Mouse (Mus musculus): Measurements from ENCODE around the gene Ralb. TPM values are rescaled to one million over a fixed set of nuclear protein-coding genes. Genes with fewer than 3 reads are reported as not detected.
A peak's percentile ranks its signal among the peaks of the same experiment; 100 is the strongest.

The Ralb gene
- polyA plus RNA-seq, 1 experiment from 2014 or later = 58.7 TPM

GRCm38 (mm10) chr1:119521681-119522080 is 17.1 kb upstream of the Ralb start:
- Histone ChIP-seq H3K9ac (replicated peaks) (no peak overlapping the region), H3K4me3 (replicated peaks) (no peak overlapping the region), H3K27me3 (no peaks in the 10 kb centered on the region), H3K4me1 (replicated peaks) (peaks cover 31% of the 10 kb centered on the region), H3K4me2 (replicated peaks) (no peak overlapping the region), H3K36me3 (no peaks in the 10 kb centered on the region), H3K27ac (no peak overlapping the region; the same call in 1 of the 2 replicates), H3K9me3 (no peaks in the 10 kb centered on the region)
- no peak for ATAC-seq
- 86% methylated on average over 7 of the region's 7 CpGs for WGBS

DNA sequence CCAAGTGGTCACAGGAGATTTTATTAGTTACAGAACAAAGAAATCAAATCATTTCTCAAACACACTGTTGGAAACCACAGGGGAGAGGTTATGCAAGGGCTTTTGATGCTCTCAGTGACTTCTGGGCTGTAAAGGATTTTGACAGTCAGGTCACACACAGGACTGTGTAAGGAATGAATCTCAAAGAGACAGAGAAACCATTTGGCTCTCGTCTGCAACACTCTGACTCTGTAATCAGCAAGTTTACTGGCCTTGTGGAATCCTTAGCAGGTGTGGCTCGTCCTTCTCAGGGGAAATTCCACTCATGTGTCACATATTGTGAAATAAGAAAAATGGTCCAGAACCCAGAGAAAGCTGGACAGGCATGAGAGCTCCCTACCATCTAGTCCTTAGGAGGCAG is 16.4 kb upstream of the Ralb start:
- H3K9ac ChIP-seq (replicated peaks) = no peak overlapping the region
- H3K4me3 ChIP-seq (replicated peaks) = no peak overlapping the region
- peaks cover 26% of the 10 kb centered on the region for H3K4me1 ChIP-seq (replicated peaks)
- H3K9me3 ChIP-seq = no peaks in the 10 kb centered on the region
- H3K27ac ChIP-seq = no peak overlapping the region
- H3K36me3 ChIP-seq = no peaks in the 10 kb centered on the region
- ATAC-seq = no peak
- WGBS = 47% methylated on average over 2 of the region's 2 CpGs
- no peaks in the 10 kb centered on the region for H3K27me3 ChIP-seq
- H3K4me2 ChIP-seq (replicated peaks) = no peak overlapping the region

- no peak overlapping the region for H3K4me2 ChIP-seq (replicated peaks)
- WGBS = 77% methylated on average over 6 of the region's 6 CpGs
- ATAC-seq = no peak
Observed at GRCm38 (mm10) chr1:119519286-119519685, 14.7 kb upstream of the Ralb start.

DNA sequence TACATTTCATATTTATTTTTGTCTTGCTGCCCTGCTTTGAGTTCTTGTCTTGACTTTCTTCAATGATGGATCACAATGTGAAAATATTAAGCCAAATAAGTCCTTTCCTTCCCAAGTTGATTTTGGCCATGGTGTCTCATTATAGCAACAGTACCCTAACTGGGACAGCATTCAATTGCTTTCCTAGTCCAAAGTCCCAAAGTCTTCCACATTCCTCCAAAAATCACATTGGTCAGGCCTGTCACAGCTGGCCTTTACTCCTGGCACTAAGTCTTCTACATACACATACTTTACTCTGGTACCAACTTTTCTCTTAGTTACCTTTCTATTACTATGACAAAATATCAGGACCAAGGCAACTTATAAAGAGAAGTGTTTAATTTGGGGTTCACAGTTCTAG is 14.2 kb upstream of the Ralb start:
- Histone ChIP-seq H3K4me3 (replicated peaks) (no peak overlapping the region), H3K36me3 (no peaks in the 10 kb centered on the region), H3K27ac (no peak overlapping the region), H3K9ac (replicated peaks) (no peak overlapping the region), H3K9me3 (no peaks in the 10 kb centered on the region), H3K4me1 (replicated peaks) (peaks cover 12% of the 10 kb centered on the region), H3K4me2 (replicated peaks) (no peak overlapping the region), H3K27me3 (no peaks in the 10 kb centered on the region)
- no peak for ATAC-seq

More at GRCm38 (mm10) chr1:119519286-119519685, 14.7 kb upstream of the Ralb start:
- no peak overlapping the region for H3K27ac ChIP-seq
- no peak overlapping the region for H3K4me3 ChIP-seq (replicated peaks)
- H3K27me3 ChIP-seq = no peaks in the 10 kb centered on the region
- no peaks in the 10 kb centered on the region for H3K9me3 ChIP-seq
- H3K4me1 ChIP-seq (replicated peaks) = peaks cover 13% of the 10 kb centered on the region
- H3K9ac ChIP-seq (replicated peaks) = no peak overlapping the region
- no peaks in the 10 kb centered on the region for H3K36me3 ChIP-seq

DNA sequence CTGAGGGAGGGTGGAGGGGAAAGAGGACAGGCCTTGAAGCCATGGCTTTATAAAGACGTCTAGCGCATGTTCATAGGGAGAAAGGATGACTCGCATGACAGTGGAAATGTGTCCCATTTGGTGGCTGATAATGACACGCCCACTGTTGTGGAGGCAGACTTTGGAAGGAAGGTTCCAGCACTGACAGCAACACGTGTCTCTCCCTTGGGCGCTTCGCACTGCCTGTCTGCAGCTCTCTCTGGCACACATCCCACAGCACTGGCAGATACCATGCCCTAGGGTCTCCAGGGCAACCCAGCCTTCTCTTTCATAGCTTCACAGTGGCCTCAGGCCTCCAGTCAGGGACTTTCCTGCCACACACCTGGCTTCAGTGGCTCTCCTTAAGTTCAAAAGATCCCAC is 13.5 kb upstream of the Ralb start:
- Histone ChIP-seq H3K9me3 (no peaks in the 10 kb centered on the region), H3K27ac (no peak overlapping the region), H3K9ac (replicated peaks) (no peak overlapping the region), H3K4me3 (replicated peaks) (no peak overlapping the region), H3K4me1 (replicated peaks) (peaks cover 12% of the 10 kb centered on the region), H3K27me3 (no peaks in the 10 kb centered on the region), H3K36me3 (no peaks in the 10 kb centered on the region), H3K4me2 (replicated peaks) (no peak overlapping the region)
- no peak for ATAC-seq
- 80% methylated on average over 7 of the region's 7 CpGs for WGBS

DNA sequence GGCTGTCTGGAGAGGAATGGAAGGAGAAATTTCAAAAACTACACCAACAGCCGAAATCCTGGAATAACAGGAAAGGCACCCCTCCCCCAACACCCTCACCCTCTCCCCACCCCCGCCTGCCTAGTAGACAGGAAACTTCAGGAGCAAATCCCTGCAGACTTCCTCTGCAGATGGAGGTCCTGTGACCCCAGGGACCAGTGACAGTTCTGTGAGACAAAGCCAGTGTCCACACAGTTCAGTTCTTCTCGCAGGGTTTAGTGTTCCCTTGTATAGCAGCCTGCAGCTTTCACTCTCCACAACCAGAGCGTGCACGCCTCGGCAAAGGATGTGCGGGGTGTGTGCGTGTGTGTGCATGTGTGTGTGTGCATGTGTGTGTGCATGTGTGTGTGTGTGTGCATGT is 6.3 kb upstream of the Ralb start:
- Histone ChIP-seq H3K36me3 (no peaks in the 10 kb centered on the region), H3K4me2 (replicated peaks) (no peak overlapping the region), H3K27ac (no peak overlapping the region), H3K9me3 (no peaks in the 10 kb centered on the region), H3K4me1 (replicated peaks) (no peaks in the 10 kb centered on the region), H3K27me3 (peaks cover 15% of the 10 kb centered on the region), H3K9ac (replicated peaks) (no peak overlapping the region), H3K4me3 (replicated peaks) (no peak overlapping the region)
- no peak; the same call in 1 of the 2 replicates for ATAC-seq
- WGBS = 68% methylated on average over 8 of the region's 8 CpGs

GRCm38 (mm10) chr1:119510409-119510808 is 5.8 kb upstream of the Ralb start:
- Histone ChIP-seq H3K9me3 (no peaks in the 10 kb centered on the region), H3K27me3 (peaks cover 18% of the 10 kb centered on the region), H3K4me2 (replicated peaks) (no peak overlapping the region), H3K9ac (replicated peaks) (no peak overlapping the region), H3K27ac (no peak overlapping the region), H3K4me3 (replicated peaks) (no peak overlapping the region), H3K4me1 (replicated peaks) (no peaks in the 10 kb centered on the region), H3K36me3 (no peaks in the 10 kb centered on the region)
- 67% methylated on average over 9 of the region's 9 CpGs for WGBS
- no peak for ATAC-seq

- Histone ChIP-seq H3K4me2 (replicated peaks) (no peak overlapping the region), H3K9me3 (no peaks in the 10 kb centered on the region), H3K27ac (no peak overlapping the region), H3K9ac (replicated peaks) (no peak overlapping the region), H3K27me3 (peaks cover 18% of the 10 kb centered on the region), H3K4me1 (replicated peaks) (peaks cover 6% of the 10 kb centered on the region), H3K36me3 (no peaks in the 10 kb centered on the region), H3K4me3 (replicated peaks) (no peak overlapping the region)
- no peak for ATAC-seq
- WGBS = 83% methylated on average over 7 of the region's 7 CpGs
Observed at GRCm38 (mm10) chr1:119509474-119509873, 4.9 kb upstream of the Ralb start.

- H3K4me3 ChIP-seq (replicated peaks) = no peak overlapping the region
- H3K27me3 ChIP-seq = peaks cover 18% of the 10 kb centered on the region
- WGBS = 50% methylated on average over 4 of the region's 4 CpGs
- no peak for ATAC-seq
- H3K27ac ChIP-seq = 0 out of 2 replicates have a peak overlapping the region, but pooled peaks have one; percentile 20
- H3K4me1 ChIP-seq (replicated peaks) = peaks cover 13% of the 10 kb centered on the region
- H3K9ac ChIP-seq (replicated peaks) = no peak overlapping the region
- H3K4me2 ChIP-seq (replicated peaks) = no peak overlapping the region
- H3K36me3 ChIP-seq = no peaks in the 10 kb centered on the region
- no peaks in the 10 kb centered on the region for H3K9me3 ChIP-seq
Observed at GRCm38 (mm10) chr1:119508548-119508947, 4.0 kb upstream of the Ralb start.

GRCm38 (mm10) chr1:119505951-119506350 is 1.4 kb upstream of the Ralb start:
- H3K4me2 ChIP-seq (replicated peaks) = no peak overlapping the region
- no peaks in the 10 kb centered on the region for H3K9me3 ChIP-seq
- H3K4me3 ChIP-seq (replicated peaks) = no peak overlapping the region
- H3K9ac ChIP-seq (replicated peaks) = no peak overlapping the region
- WGBS = 91% methylated on average over 3 of the region's 3 CpGs
- H3K4me1 ChIP-seq (replicated peaks) = peaks cover 25% of the 10 kb centered on the region
- peaks cover 18% of the 10 kb centered on the region for H3K27me3 ChIP-seq
- H3K27ac ChIP-seq = no peak overlapping the region
- ATAC-seq = no peak
- H3K36me3 ChIP-seq = no peaks in the 10 kb centered on the region

- 27% methylated on average over 5 of the region's 5 CpGs for WGBS
Observed at GRCm38 (mm10) chr1:119503808-119504207, 786 bp downstream of the Ralb start.

GRCm38 (mm10) chr1:119503181-119503580 is 1.4 kb downstream of the Ralb start:
- 83% methylated on average over 3 of the region's 3 CpGs for WGBS
- no peaks in the 10 kb centered on the region for H3K36me3 ChIP-seq
- H3K4me2 ChIP-seq (replicated peaks) = peak overlapping the region; percentile 83
- H3K27ac ChIP-seq = no peak overlapping the region
- H3K9ac ChIP-seq (replicated peaks) = no peak overlapping the region
- peak overlapping the region; percentile 74 for H3K4me3 ChIP-seq (replicated peaks)
- no peaks in the 10 kb centered on the region for H3K9me3 ChIP-seq
- H3K27me3 ChIP-seq = peaks cover 18% of the 10 kb centered on the region
- H3K4me1 ChIP-seq (replicated peaks) = peaks cover 25% of the 10 kb centered on the region
- no peak for ATAC-seq

More at GRCm38 (mm10) chr1:119503808-119504207, 786 bp downstream of the Ralb start:
- ATAC-seq = no peak
- H3K9me3 ChIP-seq = no peaks in the 10 kb centered on the region
- H3K27me3 ChIP-seq = peaks cover 18% of the 10 kb centered on the region
- no peak overlapping the region for H3K27ac ChIP-seq
- H3K36me3 ChIP-seq = no peaks in the 10 kb centered on the region
- peak overlapping the region; percentile 83 for H3K4me2 ChIP-seq (replicated peaks)
- H3K4me3 ChIP-seq (replicated peaks) = peak overlapping the region; percentile 74
- H3K4me1 ChIP-seq (replicated peaks) = peaks cover 25% of the 10 kb centered on the region
- H3K9ac ChIP-seq (replicated peaks) = peak overlapping the region; percentile 82

- Histone ChIP-seq H3K27ac (no peak overlapping the region), H3K9me3 (no peaks in the 10 kb centered on the region), H3K36me3 (no peaks in the 10 kb centered on the region), H3K27me3 (peaks cover 18% of the 10 kb centered on the region), H3K4me2 (replicated peaks) (peak overlapping the region; percentile 83), H3K4me1 (replicated peaks) (peaks cover 25% of the 10 kb centered on the region), H3K4me3 (replicated peaks) (no peak overlapping the region), H3K9ac (replicated peaks) (no peak overlapping the region)
- 88% methylated on average over 11 of the region's 11 CpGs for WGBS
- no peak for ATAC-seq
Observed at GRCm38 (mm10) chr1:119502729-119503128, 1.9 kb downstream of the Ralb start.
